ENCODE assay signal across 10 mouse cellular contexts in the genomic region with DNA sequence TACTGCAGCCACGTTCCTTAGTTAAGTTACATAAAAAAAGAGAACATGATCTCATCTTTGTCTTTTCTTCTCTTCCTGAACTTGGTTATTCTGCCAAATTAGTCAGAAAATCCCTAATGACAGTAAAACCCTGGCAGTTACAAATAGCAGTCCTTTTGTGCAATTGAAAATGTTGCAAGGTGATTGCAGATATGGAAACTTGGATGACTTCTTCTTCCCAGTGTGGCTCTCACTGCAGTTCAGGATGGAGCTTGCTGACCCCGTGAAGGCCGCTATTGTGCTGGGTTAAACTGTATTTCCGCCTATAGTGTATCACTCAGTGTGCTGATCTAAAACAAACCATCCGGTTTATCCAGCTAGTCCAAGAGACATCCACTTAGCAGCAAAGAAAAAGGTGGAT. TPM values are rescaled to one million over a fixed set of nuclear protein-coding genes. Genes with fewer than 3 reads are reported as not detected.
DNase-seq lines count a peak whose midpoint lies in the region; ATAC-seq and TF ChIP-seq lines count a peak whose summit lies in the region.
"Had no signal": no experiment of that assay in that cellular context is flagged by ENCODE, and none has a peak within 500 bp of the region (broad histone marks: within the 10 kb centered on the region; RNA-seq: fewer than 3 reads in every experiment).

No protein-coding gene starts in this region.

- H3K4me3 ChIP-seq in kidney, embryonic 14.5 days (ENCODE audit: low read length), result no peak overlapping the region
- no peak overlapping the region for H3K4me3 ChIP-seq in kidney, postnatal 0 days (replicated peaks; ENCODE audit: low read depth, low read length)
- no peak overlapping the region for H3K4me3 ChIP-seq in left cerebral cortex, adult 2 months
- H3K4me3 ChIP-seq in intestine, postnatal 0 days (ENCODE audit: low read depth, low read length), result no peak overlapping the region

- ATAC-seq in kidney, embryonic 14.5 days (ENCODE audit: low FRiP score, low TSS enrichment), result no peak
- no peak for ATAC-seq in kidney, postnatal 0 days (replicated peaks; ENCODE audit: low FRiP score, low read depth)
- no peak for ATAC-seq in intestine, postnatal 0 days

- no peak for TF ChIP-seq CTCF in kidney, postnatal 0 days (IDR thresholded peaks at IDR 0.05; ENCODE audit: low read depth)
- no peak for TF ChIP-seq CTCF in left cerebral cortex, adult 2 months (IDR thresholded peaks at IDR 0.05)
- TF ChIP-seq CTCF in intestine, postnatal 0 days (IDR thresholded peaks at IDR 0.05; ENCODE audit: low read depth), result no peak

- no peaks in the 10 kb centered on the region for H3K36me3 ChIP-seq in kidney, embryonic 14.5 days (ENCODE audit: control insufficient read depth, insufficient read depth, low read length)
- H3K36me3 ChIP-seq in kidney, postnatal 0 days (ENCODE audit: insufficient read depth, low read length), result no peaks in the 10 kb centered on the region
- no peaks in the 10 kb centered on the region for H3K36me3 ChIP-seq in intestine, postnatal 0 days (ENCODE audit: control insufficient read depth, insufficient read depth)
- H3K36me3 ChIP-seq: G1E had no signal

- no peak overlapping the region for H3K27ac ChIP-seq in kidney, embryonic 14.5 days (ENCODE audit: low read depth, low read length)
- H3K27ac ChIP-seq in kidney, postnatal 0 days, result 0 out of 2 replicates have a peak overlapping the region, but pooled peaks have one; percentile 37
- H3K27ac ChIP-seq in left cerebral cortex, adult 2 months, result no peak overlapping the region
- no peak overlapping the region for H3K27ac ChIP-seq in intestine, postnatal 0 days (ENCODE audit: low read depth, low read length)

- intact Hi-C loops in left cerebral cortex, adult 2 months (cut with DNase I), result no loop called here

- H3K4me2 ChIP-seq in kidney, embryonic 14.5 days (replicated peaks; ENCODE audit: low read depth, low read length), result no peak overlapping the region
- H3K4me2 ChIP-seq in kidney, postnatal 0 days (ENCODE audit: low read length), result no peak overlapping the region
- H3K4me2 ChIP-seq in intestine, postnatal 0 days (replicated peaks; ENCODE audit: low read depth), result no peak overlapping the region

- peak; percentile 49 for DNase-seq in kidney, adult 9 months
- peak; percentile 49 for DNase-seq in fat pad, adult 2 months (ENCODE audit: extremely low read depth, low read depth, low spot score)
- peak; percentile 53 for DNase-seq in kidney, postnatal 0 days (ENCODE audit: low spot score)
- peak; percentile 70 for DNase-seq in skeletal muscle tissue, adult 2 months (ENCODE audit: low read depth, low spot score)
- no peak for DNase-seq in left cerebral cortex, adult 2 months (ENCODE audit: extremely low spot score in 1 of 2, low spot score in 2 of 2)
- DNase-seq: thymus, postnatal 4 days had no signal

- H3K9me3 ChIP-seq in kidney, embryonic 14.5 days (ENCODE audit: control insufficient read depth, low read length), result no peaks in the 10 kb centered on the region
- no peaks in the 10 kb centered on the region for H3K9me3 ChIP-seq in kidney, postnatal 0 days (replicated peaks; ENCODE audit: low read length)
- no peaks in the 10 kb centered on the region for H3K9me3 ChIP-seq in intestine, postnatal 0 days (ENCODE audit: control insufficient read depth)
- H3K9me3 ChIP-seq: G1E; megakaryocyte, embryonic 14.5 days had no signal

- no peaks in the 10 kb centered on the region for H3K27me3 ChIP-seq in kidney, embryonic 14.5 days (ENCODE audit: control insufficient read depth, insufficient read depth, low read length)
- H3K27me3 ChIP-seq in kidney, postnatal 0 days (ENCODE audit: insufficient read depth, low read length), result no peaks in the 10 kb centered on the region
- H3K27me3 ChIP-seq in intestine, postnatal 0 days (replicated peaks; ENCODE audit: control insufficient read depth, insufficient read depth, low read length), result no peaks in the 10 kb centered on the region

- H3K9ac ChIP-seq in kidney, embryonic 14.5 days (ENCODE audit: low read depth, low read length), result no peak overlapping the region
- H3K9ac ChIP-seq in kidney, postnatal 0 days (ENCODE audit: low read depth, low read length), result no peak overlapping the region
- no peak overlapping the region for H3K9ac ChIP-seq in intestine, postnatal 0 days (ENCODE audit: low read depth, low read length)

- H3K4me1 ChIP-seq in kidney, embryonic 14.5 days (ENCODE audit: control insufficient read depth, insufficient read depth, low read length), result no peaks in the 10 kb centered on the region
- no peaks in the 10 kb centered on the region for H3K4me1 ChIP-seq in kidney, postnatal 0 days (replicated peaks; ENCODE audit: insufficient read depth, low read length)
- H3K4me1 ChIP-seq in intestine, postnatal 0 days (replicated peaks; ENCODE audit: control insufficient read depth, insufficient read depth, low read length), result no peaks in the 10 kb centered on the region; the same call in 1 of the 2 replicates

- 78% methylated on average over 5 of the region's 5 CpGs for WGBS in kidney, embryonic 14.5 days
- whole genome bisulfite sequencing in kidney, postnatal 0 days, result 57% methylated on average over 5 of the region's 5 CpGs
- WGBS in intestine, postnatal 0 days, result 74% methylated on average over 5 of the region's 5 CpGs

RNA-seq across cellular contexts. Expression of a gene that starts 36.4 kb away (rescaled TPM):
- polyA plus RNA-seq in kidney, embryonic 14.5 days (2014; fragmentation: Nextera tagmentation; extraction: Ambion mirVana), result 18.7 and 19.4 TPM in 2 replicates
- 10.1 and 10.5 TPM in 2 replicates for polyA plus RNA-seq in kidney, postnatal 0 days (2015; fragmentation: Nextera tagmentation; extraction: Ambion mirVana)
- total RNA-seq in left cerebral cortex, adult 2 months (2021), result 10 to 100 TPM; 20.2 to 26.5 TPM
- polyA plus RNA-seq in intestine, postnatal 0 days (2015; fragmentation: Nextera tagmentation; extraction: Ambion mirVana), result 8.3 and 10.0 TPM in 2 replicates

RNA-seq across cellular contexts. Expression of a gene that starts 59.1 kb away (rescaled TPM):
- 57.2 and 62.9 TPM in 2 replicates for polyA plus RNA-seq in kidney, embryonic 14.5 days (2014; fragmentation: Nextera tagmentation; extraction: Ambion mirVana)
- 59.6 and 65.2 TPM in 2 replicates for polyA plus RNA-seq in kidney, postnatal 0 days (2015; fragmentation: Nextera tagmentation; extraction: Ambion mirVana)
- 100 to 1,000 TPM; 107 to 132 TPM for total RNA-seq in left cerebral cortex, adult 2 months (2021)
- 48.8 and 49.1 TPM in 2 replicates for polyA plus RNA-seq in intestine, postnatal 0 days (2015; fragmentation: Nextera tagmentation; extraction: Ambion mirVana)

Comparison
In these comparisons a context has a peak if more than half of its experiments do, and no peak if none do; other contexts are left out.
1. DNase-seq: peak in kidney, adult 9 months (single experiment), fat pad, adult 2 months (single experiment), kidney, postnatal 0 days (single experiment) and skeletal muscle tissue, adult 2 months (single experiment); none in left cerebral cortex, adult 2 months (0 of 2).